Mouse (Mus musculus) cerebellum, adult 2 months (tissue): ENCODE data around the gene Ifnl3. TPM values are rescaled to one million over a fixed set of nuclear protein-coding genes. Genes with fewer than 3 reads are reported as not detected.
"Not testable (repeated sequence)": the region's sequence is repeated elsewhere in the genome, so short reads cannot be mapped to it uniquely, and the experiment has no call there.

Source experiments
- DNase-seq, 2 experiments: peaks; one replicate each; pipeline ENCODE4 v3.0.0; 2021
- H3K27ac ChIP-seq: fragments of 200-500 bp; 2 replicates; pipeline ENCODE4 v1.5.1; 2012; ENCODE audit warnings: low read length, control low read depth, inconsistent platforms; ENCODE audit not compliant: insufficient read depth
- H3K27me3 ChIP-seq: fragments of 200-500 bp; 2 replicates; pipeline ENCODE4 v1.6.1; 2012; ENCODE audit warnings: inconsistent platforms, mild to moderate bottlenecking, low read length, moderate library complexity; ENCODE audit not compliant: control insufficient read depth, insufficient read depth
- H3K4me1 ChIP-seq: fragments of 200-500 bp; 2 replicates; pipeline ENCODE4 v1.6.1; 2011; ENCODE audit warnings: low read length; ENCODE audit not compliant: control insufficient read depth, insufficient read depth
- H3K4me3 ChIP-seq: fragments of 200-500 bp; replicated peaks from 2 replicates; pipeline ENCODE3; 2011; ENCODE audit warnings: mild to moderate bottlenecking, low read depth, low read length, control low read depth; ENCODE audit not compliant: insufficient read depth
- CTCF ChIP-seq: fragments of 200-500 bp; IDR thresholded peaks from 2 replicates; pipeline ENCODE4 v1.5.1; 2011; ENCODE audit warnings: low read depth, mild to moderate bottlenecking, control low read depth, low read length, moderate library complexity, borderline replicate concordance; ENCODE audit not compliant: insufficient read depth
- POLR2A ChIP-seq: fragments of 200-500 bp; IDR thresholded peaks from 2 replicates; pipeline ENCODE4 v1.6.1; 2011; ENCODE audit warnings: low read length, control low read depth, borderline replicate concordance; ENCODE audit not compliant: insufficient read depth
- WGBS: fragments of 180-500 bp; shearing (Covaris S2); methylation state at CpG from one replicate; pipeline ENCODE4 v1.1.7; 2018; 5-methylcytosine and 5-hydroxymethylcytosine counted together
- polyA plus RNA-seq: library from polyadenylated mRNA; depleted of rRNA; stranded (reverse); fragments of >200 nt; gene quantifications from 2 replicates; pipeline ENCODE4 v1.2.3, GENCODE M21; 2012

The Ifnl3 gene
- polyA plus RNA-seq, 1 experiment = not detected

GRCm38 (mm10) chr7:28532005-28532404 lies 9.4 kb downstream of the Ifnl3 start:
- no peak overlapping the region for H3K4me3 ChIP-seq
- H3K27me3 ChIP-seq = no peaks in the 10 kb centered on the region
- H3K4me1 ChIP-seq = no peaks in the 10 kb centered on the region
- no peak for TF ChIP-seq CTCF
- TF ChIP-seq POLR2A = no peak
- 82% methylated on average over 8 of the region's 8 CpGs for WGBS
- DNase-seq = no peak
- no peak overlapping the region for H3K27ac ChIP-seq

GRCm38 (mm10) chr7:28538886-28539285 lies 16.2 kb downstream of the Ifnl3 start:
- H3K27ac ChIP-seq, H3K4me1 ChIP-seq, H3K27me3 ChIP-seq, H3K4me3 ChIP-seq, DNase-seq: not testable (repeated sequence)
- WGBS = 96% methylated on average over 6 of the region's 6 CpGs

- DNase-seq = no peak
- Histone ChIP-seq H3K27ac (no peak within 1 kb of the TSS), H3K4me3 (no peak within 1 kb of the TSS), H3K4me1 (no peaks in the 10 kb centered on the region), H3K27me3 (peaks cover 3% of the 10 kb centered on the region; the same call in 1 of the 2 replicates)
- TF ChIP-seq CTCF (no peak), POLR2A (no peak)
- 86% methylated on average over 4 of the region's 4 CpGs for WGBS
These were observed 17.9 kb downstream of the Ifnl3 start, which contains the start of gene Sycn for GRCm38 (mm10) chr7:28540526-28540925. TSS of gene Sycn (plus strand) at chr7:28540885.

DNA sequence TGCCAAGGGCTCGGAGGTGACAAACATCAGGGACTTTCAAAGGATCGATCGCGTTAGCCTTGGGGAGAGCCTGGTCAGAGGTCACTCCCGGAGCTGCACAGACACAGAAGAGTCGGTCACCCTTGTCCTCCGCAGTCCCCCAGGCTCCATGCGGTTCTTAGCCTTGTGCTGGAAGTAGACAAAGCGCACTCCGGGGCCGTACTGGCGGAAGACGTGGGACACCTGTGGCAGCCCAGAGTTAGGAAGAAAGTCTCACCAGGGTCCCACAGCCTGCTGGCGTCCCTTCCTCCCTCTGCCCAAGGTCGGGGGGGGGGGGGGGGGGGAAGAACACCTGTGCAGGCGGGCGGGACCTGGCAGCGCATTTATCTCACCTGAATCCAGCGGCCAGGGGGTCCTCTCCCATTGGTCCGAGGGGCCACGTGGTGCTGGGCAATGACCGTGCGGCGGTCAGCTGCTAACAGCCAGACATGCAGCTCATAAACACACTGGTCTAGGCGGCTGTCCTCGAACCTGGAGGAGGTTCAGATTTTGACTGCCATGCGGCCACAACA lies 21.5 kb downstream of the Ifnl3 start:
- Histone ChIP-seq H3K27ac (no peak overlapping the region), H3K4me3 (no peak overlapping the region), H3K4me1 (peaks cover 3% of the 10 kb centered on the region; the same call in 1 of the 2 replicates), H3K27me3 (peaks cover 9% of the 10 kb centered on the region; the same call in 1 of the 2 replicates)
- WGBS = 10% methylated on average over 27 of the region's 27 CpGs
- TF ChIP-seq POLR2A = no peak
- no peak for DNase-seq

GRCm38 (mm10) chr7:28545048-28545890 lies 22.6 kb downstream of the Ifnl3 start:
- WGBS = 44% methylated on average over 14 of the region's 14 CpGs

GRCm38 (mm10) chr7:28545891-28546210 lies 23.2 kb downstream of the Ifnl3 start:
- 51% methylated on average over 7 of the region's 7 CpGs for WGBS
- TF ChIP-seq CTCF = no peak
- no peak for TF ChIP-seq POLR2A
- Histone ChIP-seq H3K4me1 (peaks cover 3% of the 10 kb centered on the region; the same call in 1 of the 2 replicates), H3K27me3 (peaks cover 9% of the 10 kb centered on the region; the same call in 1 of the 2 replicates), H3K27ac (no peak overlapping the region), H3K4me3 (no peak overlapping the region)
- no peak for DNase-seq

More at GRCm38 (mm10) chr7:28545048-28545890, 22.6 kb downstream of the Ifnl3 start:
- no peak overlapping the region for H3K27ac ChIP-seq
- no peak for TF ChIP-seq POLR2A
- TF ChIP-seq CTCF = no peak
- peaks cover 9% of the 10 kb centered on the region; the same call in 1 of the 2 replicates for H3K27me3 ChIP-seq
- no peak overlapping the region for H3K4me3 ChIP-seq
- DNase-seq = no peak
- peaks cover 3% of the 10 kb centered on the region; the same call in 1 of the 2 replicates for H3K4me1 ChIP-seq

DNA sequence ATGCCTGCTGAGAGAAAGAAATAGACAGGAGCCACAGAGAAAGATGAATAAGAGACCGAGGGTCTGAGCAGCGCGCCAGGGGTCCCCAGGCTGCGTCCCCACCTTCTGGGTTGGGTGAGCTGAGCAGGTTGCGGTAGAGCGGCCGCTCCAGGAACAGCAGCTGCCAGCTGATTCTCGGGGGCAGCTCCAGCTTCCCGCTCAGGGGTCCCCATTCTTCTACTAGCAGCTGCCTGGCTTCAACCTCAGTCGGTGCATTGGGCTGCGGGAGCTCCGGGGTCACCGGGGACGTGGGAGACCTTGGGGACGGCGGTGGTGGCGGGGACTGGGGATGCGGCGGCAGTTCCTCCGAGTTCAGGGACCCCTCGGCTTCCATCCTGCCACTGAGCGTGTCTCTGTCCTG lies 24.0 kb downstream of the Ifnl3 start:
- Histone ChIP-seq H3K27me3 (peaks cover 9% of the 10 kb centered on the region; the same call in 1 of the 2 replicates), H3K4me1 (peaks cover 3% of the 10 kb centered on the region; the same call in 1 of the 2 replicates), H3K4me3 (peak overlapping the region; percentile 13), H3K27ac (no peak overlapping the region)
- no peak for TF ChIP-seq POLR2A
- TF ChIP-seq CTCF = no peak
- no peak for DNase-seq
- WGBS = 3% methylated on average over 22 of the region's 22 CpGs

DNA sequence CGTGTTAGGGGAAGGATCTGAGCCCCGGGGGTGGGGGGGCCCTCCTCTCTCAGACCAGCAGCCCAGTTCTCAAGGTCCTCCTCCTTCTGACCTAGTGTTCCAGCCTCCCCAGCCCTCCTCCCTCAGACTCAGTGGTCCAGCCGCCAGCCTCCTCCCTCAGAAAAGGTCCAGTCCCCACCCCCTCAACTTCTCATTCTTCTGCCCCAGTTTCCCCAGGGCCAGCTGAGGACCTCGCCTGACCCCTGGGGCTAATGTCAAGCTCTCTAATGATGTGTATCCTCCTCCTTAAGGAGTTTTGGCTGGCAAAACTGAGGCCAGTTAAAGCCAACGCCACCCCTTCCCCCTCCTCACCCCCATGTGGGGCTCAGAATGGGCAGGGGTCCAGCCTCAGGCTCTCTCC lies 24.5 kb downstream of the Ifnl3 start, which contains the start of gene Nccrp1:
Gene Nccrp1, minus strand, starts transcription at position 101 of the 400 bp plus-strand sequence.
- H3K27ac ChIP-seq = no peak within 1 kb of the TSS
- H3K27me3 ChIP-seq = peaks cover 9% of the 10 kb centered on the region; the same call in 1 of the 2 replicates
- TF ChIP-seq POLR2A (no peak), CTCF (no peak)
- 6% methylated on average over 5 of the region's 5 CpGs for WGBS
- H3K4me1 ChIP-seq = peaks cover 3% of the 10 kb centered on the region; the same call in 1 of the 2 replicates
- no peak for DNase-seq
- peak within 1 kb of the TSS; percentile 13 for H3K4me3 ChIP-seq
